Mouse (Mus musculus): ENCODE measurements around the gene Nckap1. TPM values are rescaled to one million over a fixed set of nuclear protein-coding genes. Genes with fewer than 3 reads are reported as not detected.
"Not testable (repeated sequence)": the region's sequence is repeated elsewhere in the genome, so short reads cannot be mapped to it uniquely, and the experiment has no call there.

Gene Nckap1
- polyA plus RNA-seq, 1 experiment from 2014 or later = 67.0 TPM

DNA sequence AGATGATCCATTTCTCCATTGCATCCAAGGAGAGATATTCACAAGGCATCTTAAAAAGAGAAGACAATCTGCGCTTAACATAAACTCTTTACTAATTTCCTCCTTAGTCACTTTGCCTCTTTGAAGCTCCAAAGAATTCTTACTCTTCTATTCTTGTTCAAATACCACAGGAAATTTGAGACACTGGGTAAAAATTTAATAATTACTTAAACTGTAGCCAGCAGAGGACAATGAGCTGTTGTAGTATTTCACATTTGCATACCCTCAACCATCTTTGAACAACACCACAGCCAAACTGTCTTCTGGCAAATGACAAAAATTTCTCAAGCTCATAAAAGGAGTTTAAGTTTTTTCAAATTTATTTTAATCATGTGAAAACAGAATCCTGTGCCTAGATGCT is 33.3 kb downstream of the Nckap1 start:
- 100% methylated on average over 1 of the region's 1 CpGs for WGBS
- H3K36me3 ChIP-seq = peaks cover 98% of the 10 kb centered on the region
- DNase-seq (ENCODE audit: low spot score) = no peak

DNA sequence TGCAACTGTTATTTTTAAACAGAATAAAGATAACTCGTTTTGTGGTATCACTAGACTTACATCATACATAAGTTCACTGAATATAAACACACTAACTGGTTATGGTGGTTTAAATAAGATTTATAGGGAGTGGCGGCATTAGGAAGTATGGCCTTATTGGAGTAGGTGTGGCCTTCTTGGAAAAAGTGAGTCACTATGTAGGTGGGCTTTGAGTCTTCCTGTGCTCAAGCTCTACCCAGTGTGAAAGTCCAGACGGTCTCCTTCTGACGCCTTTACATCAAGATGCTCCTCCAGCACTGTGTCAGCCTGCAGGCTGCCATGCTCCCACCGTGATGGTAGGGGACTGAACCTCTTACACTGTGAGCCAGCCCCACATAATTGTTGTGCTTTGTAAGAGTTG is 38.4 kb downstream of the Nckap1 start:
- no peaks in the 10 kb centered on the region for H3K9me3 ChIP-seq
- H3K4me3 ChIP-seq = no peak overlapping the region
- H3K27ac ChIP-seq = no peak overlapping the region
- H3K4me1 ChIP-seq (replicated peaks) = no peaks in the 10 kb centered on the region
- WGBS = 91% methylated on average over 5 of the region's 5 CpGs
- no peaks in the 10 kb centered on the region for H3K27me3 ChIP-seq (ENCODE audit: insufficient read depth, poor library complexity, severe bottlenecking)
- H3K36me3 ChIP-seq = peaks cover 91% of the 10 kb centered on the region
- no peak for DNase-seq (ENCODE audit: low spot score)

More for the DNA sequence above, 33.3 kb downstream of the Nckap1 start:
- Histone ChIP-seq H3K4me3 (no peak overlapping the region), H3K4me1 (replicated peaks) (no peaks in the 10 kb centered on the region), H3K27ac (no peak overlapping the region), H3K27me3 (ENCODE audit: insufficient read depth, poor library complexity, severe bottlenecking) (no peaks in the 10 kb centered on the region), H3K9me3 (no peaks in the 10 kb centered on the region)

GRCm38 (mm10) chr2:80537156-80537555 is 44.0 kb downstream of the Nckap1 start:
- 64% methylated on average over 3 of the region's 3 CpGs for WGBS

GRCm38 (mm10) chr2:80536608-80537007 is 44.6 kb downstream of the Nckap1 start:
- Histone ChIP-seq H3K4me3 (no peak overlapping the region), H3K4me1 (replicated peaks) (no peaks in the 10 kb centered on the region), H3K36me3 (peaks cover 84% of the 10 kb centered on the region), H3K9me3 (no peaks in the 10 kb centered on the region), H3K27me3 (ENCODE audit: insufficient read depth, poor library complexity, severe bottlenecking) (no peaks in the 10 kb centered on the region), H3K27ac (no peak overlapping the region)
- DNase-seq (ENCODE audit: low spot score) = no peak
- 97% methylated on average over 2 of the region's 2 CpGs for WGBS

More at GRCm38 (mm10) chr2:80537156-80537555, 44.0 kb downstream of the Nckap1 start:
- no peak for DNase-seq (ENCODE audit: low spot score)
- Histone ChIP-seq H3K4me1 (replicated peaks) (no peaks in the 10 kb centered on the region), H3K27me3 (ENCODE audit: insufficient read depth, poor library complexity, severe bottlenecking) (no peaks in the 10 kb centered on the region), H3K36me3 (peaks cover 82% of the 10 kb centered on the region), H3K9me3 (no peaks in the 10 kb centered on the region), H3K27ac (no peak overlapping the region), H3K4me3 (no peak overlapping the region)

DNA sequence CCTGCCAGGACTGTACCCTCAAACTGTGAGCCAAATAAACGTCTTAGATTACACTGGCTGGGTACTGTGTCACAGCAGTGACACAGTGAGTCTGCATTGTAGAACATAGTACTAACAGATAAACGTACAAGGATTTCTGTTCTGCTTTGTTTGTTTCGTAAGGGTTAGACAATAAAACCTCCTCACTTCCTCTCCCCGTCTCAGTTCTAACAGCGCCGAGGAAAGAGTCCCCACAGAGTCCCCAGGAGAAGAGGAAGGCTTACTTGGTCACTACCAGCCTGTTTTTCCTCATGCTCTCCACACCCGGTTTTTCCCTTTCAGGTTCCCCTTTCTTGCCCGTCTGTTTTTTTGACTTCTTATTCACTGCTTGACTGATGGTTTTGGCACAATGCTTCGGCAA is 56.9 kb downstream of the Nckap1 start:
- Histone ChIP-seq H3K27me3 (ENCODE audit: insufficient read depth, poor library complexity, severe bottlenecking) (no peaks in the 10 kb centered on the region), H3K4me1 (replicated peaks) (no peaks in the 10 kb centered on the region), H3K27ac (no peak overlapping the region), H3K9me3 (0 out of 2 replicates have a peak, but pooled peaks cover 5% of the 10 kb centered on the region), H3K4me3 (no peak overlapping the region), H3K36me3 (peaks cover 90% of the 10 kb centered on the region)
- 93% methylated on average over 9 of the region's 9 CpGs for WGBS
- no peak for DNase-seq (ENCODE audit: low spot score)

- Histone ChIP-seq H3K4me1 (replicated peaks) (no peaks in the 10 kb centered on the region), H3K4me3 (no peak overlapping the region), H3K36me3 (peaks cover 91% of the 10 kb centered on the region), H3K27me3 (ENCODE audit: insufficient read depth, poor library complexity, severe bottlenecking) (no peaks in the 10 kb centered on the region), H3K27ac (no peak overlapping the region), H3K9me3 (no peaks in the 10 kb centered on the region)
- no peak for DNase-seq (ENCODE audit: low spot score)
- 80% methylated on average over 7 of the region's 7 CpGs for WGBS
These were observed 75.0 kb downstream of the Nckap1 start for GRCm38 (mm10) chr2:80506051-80506802.

- Histone ChIP-seq H3K4me3 (no peak overlapping the region), H3K36me3 (peaks cover 82% of the 10 kb centered on the region), H3K27me3 (ENCODE audit: insufficient read depth, poor library complexity, severe bottlenecking) (no peaks in the 10 kb centered on the region), H3K27ac (no peak overlapping the region), H3K4me1 (replicated peaks) (no peaks in the 10 kb centered on the region), H3K9me3 (no peaks in the 10 kb centered on the region)
- no peak for DNase-seq (ENCODE audit: low spot score)
- 98% methylated on average over 4 of the region's 4 CpGs for WGBS
These were observed 79.0 kb downstream of the Nckap1 start for GRCm38 (mm10) chr2:80502132-80502531.

- 86% methylated on average over 7 of the region's 7 CpGs for WGBS
- not testable (repeated sequence) for H3K27ac ChIP-seq; H3K9me3 ChIP-seq; DNase-seq (ENCODE audit: low spot score); H3K4me3 ChIP-seq; H3K4me1 ChIP-seq (replicated peaks); H3K27me3 ChIP-seq (ENCODE audit: insufficient read depth, poor library complexity, severe bottlenecking)
- peaks cover 15% of the 10 kb centered on the region for H3K36me3 ChIP-seq
These were observed 85.9 kb downstream of the Nckap1 start for GRCm38 (mm10) chr2:80495304-80495703.

GRCm38 (mm10) chr2:80486851-80487250 is 94.3 kb downstream of the Nckap1 start:
- 70% methylated on average over 5 of the region's 5 CpGs for WGBS
- Histone ChIP-seq H3K9me3 (no peaks in the 10 kb centered on the region), H3K27me3 (ENCODE audit: insufficient read depth, poor library complexity, severe bottlenecking) (no peaks in the 10 kb centered on the region), H3K27ac (no peak overlapping the region), H3K4me1 (replicated peaks) (no peaks in the 10 kb centered on the region), H3K36me3 (no peaks in the 10 kb centered on the region), H3K4me3 (no peak overlapping the region)
- DNase-seq (ENCODE audit: low spot score) = no peak

DNA sequence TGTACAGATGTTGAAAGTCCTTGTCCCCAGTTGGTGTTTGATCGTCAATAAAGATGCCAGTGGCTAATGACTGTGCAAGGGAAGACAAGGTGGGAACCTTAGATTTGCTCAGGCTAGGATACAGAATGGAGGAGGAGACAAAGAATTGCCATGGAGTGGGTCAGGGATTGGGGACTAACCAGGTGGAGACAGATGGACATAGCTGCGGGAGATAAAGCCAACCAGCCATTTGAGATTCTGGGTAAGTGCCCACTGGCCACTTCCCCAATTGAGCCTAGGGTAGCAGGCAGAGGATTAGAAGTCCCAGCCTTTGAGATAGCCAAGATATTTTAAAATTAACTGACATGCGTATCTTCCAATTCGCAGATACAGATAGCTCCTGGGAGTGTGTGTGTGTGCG is 96.2 kb downstream of the Nckap1 start:
- Histone ChIP-seq H3K4me3 (no peak overlapping the region), H3K27ac (no peak overlapping the region), H3K36me3 (no peaks in the 10 kb centered on the region), H3K9me3 (no peaks in the 10 kb centered on the region), H3K27me3 (ENCODE audit: insufficient read depth, poor library complexity, severe bottlenecking) (no peaks in the 10 kb centered on the region), H3K4me1 (replicated peaks) (no peaks in the 10 kb centered on the region)
- WGBS = 91% methylated on average over 5 of the region's 5 CpGs
- no peak for DNase-seq (ENCODE audit: low spot score)

DNA sequence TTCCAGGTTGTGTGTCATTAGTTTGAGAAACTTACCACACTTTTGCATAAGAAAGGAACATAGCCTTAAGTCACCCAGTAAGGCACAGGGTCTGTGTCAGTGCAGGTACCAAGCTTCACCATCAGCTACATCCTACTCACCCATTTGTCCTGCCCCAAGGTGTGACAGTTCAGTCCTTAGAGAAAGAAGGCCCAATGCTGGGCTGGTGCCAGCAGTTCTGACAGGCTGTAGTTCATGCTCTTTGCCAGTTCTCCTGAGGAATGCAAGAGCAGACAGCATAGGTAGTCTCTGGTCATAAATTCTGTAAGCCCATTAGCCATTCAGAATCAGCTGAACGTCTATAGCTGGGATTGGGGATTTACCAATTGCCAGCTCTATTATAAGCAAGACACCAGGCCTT is 105.3 kb downstream of the Nckap1 start:
- Histone ChIP-seq H3K27ac (no peak overlapping the region), H3K27me3 (ENCODE audit: insufficient read depth, poor library complexity, severe bottlenecking) (no peaks in the 10 kb centered on the region), H3K4me3 (no peak overlapping the region), H3K4me1 (replicated peaks) (no peaks in the 10 kb centered on the region), H3K36me3 (no peaks in the 10 kb centered on the region), H3K9me3 (no peaks in the 10 kb centered on the region)
- no peak for DNase-seq (ENCODE audit: low spot score)
- WGBS = 84% methylated on average over 1 of the region's 1 CpGs

GRCm38 (mm10) chr2:80474247-80474796 is 106.9 kb downstream of the Nckap1 start:
- Histone ChIP-seq H3K9me3 (no peaks in the 10 kb centered on the region), H3K27ac (no peak overlapping the region), H3K4me3 (no peak overlapping the region), H3K4me1 (replicated peaks) (no peaks in the 10 kb centered on the region), H3K36me3 (no peaks in the 10 kb centered on the region), H3K27me3 (ENCODE audit: insufficient read depth, poor library complexity, severe bottlenecking) (no peaks in the 10 kb centered on the region)
- no peak for DNase-seq (ENCODE audit: low spot score)
- WGBS = 79% methylated on average over 5 of the region's 5 CpGs

GRCm38 (mm10) chr2:80465991-80466821 is 115.0 kb downstream of the Nckap1 start:
- Histone ChIP-seq H3K27ac (no peak overlapping the region), H3K4me1 (replicated peaks) (0 out of 2 replicates have a peak, but pooled peaks cover 5% of the 10 kb centered on the region), H3K9me3 (no peaks in the 10 kb centered on the region), H3K36me3 (no peaks in the 10 kb centered on the region), H3K4me3 (no peak overlapping the region), H3K27me3 (ENCODE audit: insufficient read depth, poor library complexity, severe bottlenecking) (no peaks in the 10 kb centered on the region)
- WGBS = 83% methylated on average over 16 of the region's 16 CpGs
- no peak for DNase-seq (ENCODE audit: low spot score)

All from hindbrain, embryonic 10.5 days (tissue).